Mouse (Mus musculus) testis, adult 10 weeks (tissue): ENCODE results near the gene Gm20422. TPM values are rescaled to one million over a fixed set of nuclear protein-coding genes. Genes with fewer than 3 reads are reported as not detected.

ENCODE experiments used
- polyA plus RNA-seq: library from polyadenylated mRNA; stranded (reverse); fragments of 350-450 nt; fragmentation: Illumina TruSeq; extraction: RNeasy Lipid Tissue Mini Kit (QIAGEN cat#74804); gene quantifications from one replicate; pipeline ENCODE4 v1.2.3, GENCODE M21; 2014; ENCODE audit warnings: low read depth, low replicate concordance

Gene Gm20422
- not detected for polyA plus RNA-seq

DNA sequence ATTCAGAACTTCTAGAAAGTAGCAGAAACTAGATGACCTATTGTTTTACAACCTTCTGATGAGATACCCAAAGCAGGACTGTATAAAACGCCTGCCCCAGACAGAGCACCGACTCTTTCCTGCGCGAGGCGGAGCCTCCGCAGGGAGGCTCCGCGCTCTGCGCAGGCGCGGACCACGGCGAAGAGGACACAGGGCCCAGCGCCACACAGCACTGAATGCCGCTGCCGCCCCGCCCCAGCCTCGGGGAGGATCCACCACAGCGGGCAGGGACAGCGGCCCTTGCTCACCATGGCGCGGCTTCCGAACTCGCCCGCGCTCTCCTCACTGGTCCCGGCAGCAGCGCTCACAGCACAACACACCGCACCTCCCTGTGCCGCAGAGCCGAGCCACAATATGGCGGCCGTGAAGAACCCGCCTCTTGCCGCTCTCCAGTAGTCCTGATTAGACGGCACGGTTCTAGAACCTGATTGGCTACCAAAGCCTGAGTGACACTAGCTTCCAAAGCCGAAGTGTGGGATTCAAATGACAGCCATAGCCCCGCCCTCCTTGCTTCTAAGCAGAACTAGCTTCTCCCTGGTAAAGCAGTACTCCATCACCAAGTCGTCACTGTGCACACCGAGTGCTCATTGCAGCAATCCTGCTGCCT, at the start of gene Gm20422:
Gene Gm20422, minus strand, starts transcription at position 384 of the 646 bp plus-strand sequence.

GRCm38 (mm10) chr8:69822386-69823191, 47.9 kb upstream of the Gm20422 start, which contains the start of gene Lpar2:
Lpar2 (plus strand) TSS chr8:69822429.

GRCm38 (mm10) chr8:69808094-69808863, 33.6 kb upstream of the Gm20422 start, which contains the start of gene Gmip:
Gmip (plus strand) TSS chr8:69808679.

DNA sequence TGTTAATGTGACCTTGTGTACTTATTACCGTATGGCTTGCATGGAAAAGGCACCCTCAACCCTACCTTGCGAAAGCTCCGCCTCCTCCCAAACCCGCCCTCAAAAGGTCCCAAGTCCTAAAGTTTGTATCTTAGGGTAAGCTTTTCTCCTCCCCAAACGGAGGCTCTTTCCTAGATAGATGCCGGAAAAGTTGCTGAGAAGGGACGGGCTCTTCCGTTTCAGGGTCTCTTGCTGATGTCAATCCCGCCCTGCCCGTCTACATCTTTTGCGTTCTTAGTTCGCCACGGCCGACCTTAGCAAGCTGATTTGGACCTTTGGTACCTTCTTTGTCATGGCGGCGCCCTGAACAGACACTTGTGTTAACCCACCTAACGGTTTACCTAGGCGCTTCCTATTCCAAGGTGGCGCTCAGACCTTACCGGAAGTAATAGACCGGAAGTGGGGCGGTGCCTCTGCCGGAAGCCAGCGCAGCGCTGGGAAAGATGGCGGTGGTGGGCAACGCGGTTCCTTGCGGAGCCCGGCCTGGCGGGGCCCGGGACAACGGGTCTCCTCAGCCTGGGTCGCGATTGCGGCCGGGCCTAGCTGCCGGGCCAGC, 16.2 kb upstream of the Gm20422 start, which contains the start of the genes Atp13a1 and Zfp866:
Gene Atp13a1, plus strand, starts transcription at position 391 of the 595 bp plus-strand sequence.
Gene Zfp866, minus strand, starts transcription at position 406 of the 595 bp plus-strand sequence.

DNA sequence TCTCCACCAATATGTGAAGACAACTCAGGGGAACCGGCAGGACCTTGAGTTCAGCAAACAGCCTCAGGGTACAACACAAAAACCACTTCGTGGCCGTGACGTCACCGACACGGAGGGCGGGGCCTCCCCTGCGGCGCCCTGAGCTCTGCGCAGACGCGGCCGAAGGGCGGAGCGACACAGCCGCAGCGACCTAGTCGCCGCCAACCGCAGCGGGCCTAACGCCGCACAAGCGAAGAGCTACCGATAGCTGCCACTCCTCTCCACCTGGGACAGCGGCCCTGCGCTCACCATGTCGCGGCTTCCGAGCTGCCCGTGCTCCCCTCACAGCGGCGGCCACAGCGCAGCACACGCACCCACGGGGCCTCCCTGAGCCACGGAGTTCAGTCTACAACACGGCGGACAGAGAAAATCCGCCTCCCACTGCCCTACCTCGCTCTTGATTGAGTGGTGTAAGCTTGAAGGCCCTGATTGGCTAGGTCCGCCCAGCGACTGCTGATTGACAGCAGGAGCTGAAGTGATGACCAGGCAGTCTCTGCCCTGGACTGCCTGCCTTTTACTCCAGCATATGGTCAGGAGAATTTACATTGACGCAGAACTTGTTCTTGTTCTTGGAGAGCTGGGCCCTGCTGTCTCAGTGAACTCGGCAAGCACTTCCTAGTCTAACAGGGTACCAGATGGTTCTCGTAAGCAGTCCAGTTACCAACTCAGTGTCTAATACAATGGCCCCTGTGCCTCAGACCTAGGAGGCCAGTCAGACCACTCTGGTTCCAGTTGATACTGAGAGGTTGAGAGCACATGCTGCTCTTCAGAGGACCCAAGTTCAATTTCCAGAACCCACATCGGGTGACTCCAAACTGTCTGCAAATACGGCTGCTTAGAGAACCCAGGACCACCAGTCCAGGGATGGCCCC, 24.9 kb downstream of the Gm20422 start, which contains the start of gene Zfp963:
Gene Zfp963, minus strand, starts transcription at position 427 of the 911 bp plus-strand sequence.

DNA sequence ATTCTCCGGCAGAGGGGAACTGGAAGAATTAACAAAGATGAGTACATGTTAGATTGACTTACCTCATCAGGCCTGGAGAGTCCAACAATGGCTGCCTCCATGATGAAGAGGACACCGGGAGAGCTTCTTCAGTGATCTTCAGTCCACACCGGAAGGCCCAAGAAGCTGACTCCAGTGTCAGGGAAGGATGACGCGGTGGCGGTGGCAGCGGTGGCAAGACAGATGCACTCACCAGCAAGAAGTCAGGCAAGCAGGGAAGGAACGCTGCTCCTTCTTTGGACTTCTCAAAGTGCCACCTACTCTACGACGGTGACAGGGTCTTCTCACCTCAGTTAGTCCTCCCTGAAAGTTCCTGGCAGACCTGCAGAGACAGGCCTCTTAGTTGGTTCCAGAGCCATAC, 64.1 kb downstream of the Gm20422 start, which contains the start of gene Zfp869:
Gene Zfp869, minus strand, starts transcription at position 101 of the 400 bp plus-strand sequence.

Other genes with a start within 250 kb of the Gm20422 start
- 20.6 TPM for gene Zfp868, start 149.3 kb downstream of the Gm20422 start, polyA plus RNA-seq
- gene Zfp964, start 120.4 kb downstream of the Gm20422 start, polyA plus RNA-seq: 3.6 TPM
- 13.5 TPM for gene Zfp869, start 64.2 kb downstream of the Gm20422 start, polyA plus RNA-seq
- gene Zfp963, start 24.9 kb downstream of the Gm20422 start, polyA plus RNA-seq: 2.3 TPM
- gene Atp13a1, start 16.3 kb upstream of the Gm20422 start, polyA plus RNA-seq: 0.85 TPM
- 20.6 TPM for gene Zfp866, start 16.3 kb upstream of the Gm20422 start, polyA plus RNA-seq
- 0.97 TPM for gene Gmip, start 33.8 kb upstream of the Gm20422 start, polyA plus RNA-seq
- 3.4 TPM for gene Lpar2, start 47.5 kb upstream of the Gm20422 start, polyA plus RNA-seq
- gene Pbx4, start 57.6 kb upstream of the Gm20422 start, polyA plus RNA-seq: 64.0 TPM
- gene Cilp2, start 112.8 kb upstream of the Gm20422 start, polyA plus RNA-seq: not detected
- 0.21 TPM for gene Tssk6, start 127.3 kb upstream of the Gm20422 start, polyA plus RNA-seq
- gene Ndufa13, start 127.7 kb upstream of the Gm20422 start, polyA plus RNA-seq: 0.39 TPM
- not detected for gene Yjefn3, start 127.8 kb upstream of the Gm20422 start, polyA plus RNA-seq
- gene Gatad2a, start 221.5 kb upstream of the Gm20422 start, polyA plus RNA-seq: 7.2 TPM